Mouse (Mus musculus): ENCODE results near the gene Hivep3.

Hivep3 gene

DNA sequence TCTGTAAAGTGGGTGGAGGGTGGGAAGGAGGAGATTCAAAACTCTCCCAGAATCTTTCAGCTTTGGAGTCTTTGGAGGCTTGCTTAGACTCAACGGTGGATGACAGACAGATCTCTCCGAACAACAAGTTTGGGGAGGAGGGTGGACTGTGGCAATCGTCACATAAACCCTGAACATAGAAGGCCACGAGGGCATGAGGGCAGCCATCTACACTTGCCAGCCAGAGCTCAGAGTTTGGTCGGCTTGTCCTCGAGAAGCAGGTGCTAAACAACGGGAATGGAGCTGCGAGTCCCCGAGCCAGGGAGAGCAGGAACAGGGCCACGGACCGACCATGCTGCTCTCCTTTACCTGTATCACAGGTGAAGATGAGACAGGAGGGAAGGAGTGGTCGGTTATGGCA lies 242.2 kb downstream of the Hivep3 start:
- DNase-seq (ENCODE audit: low spot score in 2 of 2): no peak

DNA sequence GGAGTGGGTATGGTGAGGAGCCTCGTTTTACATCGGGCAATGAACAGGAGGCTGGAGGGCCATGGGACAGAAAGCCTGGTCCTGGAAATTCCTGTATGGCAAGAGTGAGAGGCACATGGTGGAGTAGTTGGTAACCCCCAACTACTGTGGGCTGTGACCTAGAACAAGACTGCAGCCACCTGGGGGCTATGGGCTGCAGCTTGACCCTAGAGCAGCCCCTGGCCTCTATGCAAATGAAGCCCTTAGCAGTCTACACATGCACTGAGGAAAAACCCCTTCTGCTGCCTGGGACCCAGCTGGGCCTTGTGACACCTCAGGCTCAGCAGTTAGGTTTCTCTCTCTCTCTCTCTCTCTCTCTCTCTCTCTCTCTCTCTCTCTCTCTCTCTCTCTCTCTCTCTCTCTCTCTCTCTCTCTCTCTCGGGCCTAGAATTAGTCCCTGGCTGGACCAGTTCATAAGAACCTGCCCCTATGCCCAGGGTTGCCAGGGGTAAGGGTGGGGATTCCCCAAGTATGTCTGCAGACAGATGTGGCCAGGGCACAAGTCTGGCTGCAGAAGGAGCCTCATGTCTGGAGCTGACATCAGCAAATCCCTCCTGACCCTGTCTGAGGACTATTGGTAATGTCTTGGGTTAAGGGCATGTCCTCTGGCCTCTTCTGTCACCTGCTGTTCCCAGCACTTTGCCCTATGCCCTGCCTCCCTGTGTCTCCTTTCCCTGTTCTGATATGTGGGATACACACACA lies 243.0 kb downstream of the Hivep3 start:
- DNase-seq (ENCODE audit: low spot score in 2 of 2): peak in 1 of 2 experiments; percentile 37

DNA sequence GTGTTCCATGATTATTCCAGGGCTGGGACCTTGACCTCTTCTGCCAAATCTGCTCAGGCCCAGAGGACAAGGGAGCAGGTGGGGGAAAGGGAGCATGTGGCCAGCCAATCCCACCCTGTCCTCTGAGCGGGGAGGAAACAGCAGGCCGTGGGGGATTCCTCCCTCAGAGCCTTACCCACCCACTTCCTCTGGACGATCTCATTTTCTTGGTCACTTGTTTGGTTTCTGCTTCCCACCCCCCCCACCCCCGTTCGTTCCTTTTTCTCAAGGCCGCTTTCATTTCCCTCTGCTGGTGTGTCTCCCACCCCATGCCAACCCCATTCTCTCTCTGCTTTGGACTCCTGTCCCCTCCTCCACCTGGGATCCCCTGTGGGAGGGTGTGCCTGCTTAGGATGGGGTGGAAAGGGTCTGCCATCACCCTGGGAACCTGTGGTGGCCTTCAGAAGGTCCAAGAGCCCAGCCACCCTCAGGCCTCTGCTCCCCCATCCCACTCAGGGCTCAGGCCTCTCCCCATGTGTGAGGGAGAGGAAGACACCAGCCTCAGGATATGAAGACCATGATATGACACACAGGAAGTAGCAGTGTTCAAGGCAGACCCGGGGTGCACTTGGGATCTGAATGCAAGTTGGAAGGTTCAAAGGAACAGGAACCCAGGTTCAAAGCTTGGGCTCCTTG lies 244.4 kb downstream of the Hivep3 start:
- DNase-seq (ENCODE audit: low spot score in 2 of 2): no peak

DNA sequence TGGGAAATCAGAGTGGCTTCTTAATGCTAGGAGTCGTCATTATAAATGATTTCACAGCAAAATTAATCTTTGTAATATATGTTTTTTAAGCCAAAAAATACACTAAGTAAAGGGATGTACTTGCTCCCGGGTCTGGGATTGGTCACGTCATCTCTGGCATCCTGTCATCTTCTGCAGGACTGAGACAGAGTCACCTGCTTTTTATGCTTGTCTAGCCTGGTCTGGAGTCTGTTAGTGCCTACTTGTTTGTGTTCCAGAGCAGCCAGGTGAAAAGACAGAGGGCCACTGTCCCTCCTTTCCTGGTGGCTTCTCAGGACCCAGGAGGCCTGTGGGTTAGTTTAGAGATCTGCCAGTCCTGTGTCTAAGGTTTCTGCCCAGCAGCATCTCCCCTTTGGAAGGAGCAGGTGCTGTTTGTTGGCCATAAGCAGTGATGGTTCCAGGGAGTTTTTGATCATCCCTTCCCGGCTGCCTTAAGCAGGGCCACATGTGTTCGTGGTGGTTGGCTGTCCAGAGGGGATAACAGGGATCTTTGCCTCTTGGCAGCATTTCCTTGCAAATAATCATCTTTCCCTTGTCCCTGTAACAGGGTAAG lies 245.8 kb downstream of the Hivep3 start:
- no peak for DNase-seq (ENCODE audit: low spot score in 2 of 2)

DNA sequence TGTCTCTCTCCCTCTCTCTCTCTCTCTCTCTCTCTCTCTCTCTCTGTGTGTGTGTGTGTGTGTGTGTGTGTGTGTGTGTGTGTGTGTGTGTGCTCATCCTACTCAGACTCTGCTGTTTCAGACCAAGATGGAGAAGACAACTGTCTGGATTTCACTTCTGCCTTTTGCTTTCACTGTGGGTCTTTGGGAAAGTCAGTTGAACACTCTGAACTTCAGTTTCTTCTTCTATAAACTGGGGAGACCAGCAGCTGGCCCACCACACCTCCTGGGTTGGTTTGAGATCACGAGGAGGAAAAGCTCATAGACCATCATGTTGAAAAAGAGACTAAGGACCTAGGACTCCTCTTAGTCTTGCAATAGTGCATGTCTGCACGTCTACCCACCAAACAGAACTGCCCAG lies 246.3 kb downstream of the Hivep3 start:
- no peak for DNase-seq (ENCODE audit: low spot score in 2 of 2)

DNA sequence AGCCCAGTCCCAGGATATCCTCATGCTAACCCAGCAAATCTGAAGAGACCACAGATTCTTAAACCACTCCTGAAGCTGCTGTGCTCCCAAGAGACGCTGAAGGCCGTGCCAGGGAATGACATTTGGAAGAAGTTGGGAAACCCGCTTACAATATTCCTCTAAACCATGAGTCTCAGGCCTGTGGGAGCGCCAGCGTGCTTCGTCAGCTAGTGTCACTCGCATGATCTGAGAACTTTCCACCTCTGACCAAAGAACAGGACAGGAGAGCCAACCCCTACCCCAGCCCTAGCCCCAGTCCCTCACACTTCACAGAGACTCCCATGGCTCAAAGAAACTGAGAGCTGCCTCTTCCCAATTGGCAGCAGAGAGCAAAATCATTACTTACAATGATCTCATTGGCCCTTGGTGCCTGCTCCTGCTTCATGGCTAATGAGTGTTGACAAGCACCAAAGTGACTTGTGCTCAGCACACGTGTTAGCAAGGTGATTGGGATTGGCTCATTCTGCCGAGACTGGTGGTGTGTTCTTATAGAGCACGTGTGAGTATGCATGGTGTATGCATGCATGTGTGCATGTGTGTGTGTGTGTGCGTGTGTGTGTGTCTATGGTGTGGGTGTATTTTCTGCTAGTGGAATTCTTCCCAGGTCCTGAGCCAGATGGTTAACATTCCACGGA lies 247.6 kb downstream of the Hivep3 start:
- no peak for DNase-seq (ENCODE audit: low spot score in 2 of 2)

DNA sequence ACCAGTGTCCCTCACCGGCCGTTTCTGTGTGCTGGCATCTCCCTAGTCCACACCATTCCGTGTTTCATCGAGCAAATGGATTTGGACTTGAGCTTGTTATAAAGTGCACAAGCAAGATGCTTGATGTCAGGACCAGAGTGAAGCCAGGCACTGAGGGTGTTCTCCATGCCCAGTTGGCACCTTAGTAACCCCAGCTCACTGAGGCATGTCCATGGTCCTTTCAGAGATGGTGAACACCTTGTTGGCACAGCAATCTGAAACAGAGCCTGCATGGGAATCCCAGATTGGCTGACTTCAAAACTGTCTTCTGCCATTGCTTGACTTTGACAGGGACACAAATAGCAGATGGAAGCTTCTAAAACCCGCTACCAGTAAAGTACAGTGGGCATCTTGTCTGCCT lies 252.5 kb downstream of the Hivep3 start:
- DNase-seq (ENCODE audit: low spot score in 2 of 2): no peak

DNA sequence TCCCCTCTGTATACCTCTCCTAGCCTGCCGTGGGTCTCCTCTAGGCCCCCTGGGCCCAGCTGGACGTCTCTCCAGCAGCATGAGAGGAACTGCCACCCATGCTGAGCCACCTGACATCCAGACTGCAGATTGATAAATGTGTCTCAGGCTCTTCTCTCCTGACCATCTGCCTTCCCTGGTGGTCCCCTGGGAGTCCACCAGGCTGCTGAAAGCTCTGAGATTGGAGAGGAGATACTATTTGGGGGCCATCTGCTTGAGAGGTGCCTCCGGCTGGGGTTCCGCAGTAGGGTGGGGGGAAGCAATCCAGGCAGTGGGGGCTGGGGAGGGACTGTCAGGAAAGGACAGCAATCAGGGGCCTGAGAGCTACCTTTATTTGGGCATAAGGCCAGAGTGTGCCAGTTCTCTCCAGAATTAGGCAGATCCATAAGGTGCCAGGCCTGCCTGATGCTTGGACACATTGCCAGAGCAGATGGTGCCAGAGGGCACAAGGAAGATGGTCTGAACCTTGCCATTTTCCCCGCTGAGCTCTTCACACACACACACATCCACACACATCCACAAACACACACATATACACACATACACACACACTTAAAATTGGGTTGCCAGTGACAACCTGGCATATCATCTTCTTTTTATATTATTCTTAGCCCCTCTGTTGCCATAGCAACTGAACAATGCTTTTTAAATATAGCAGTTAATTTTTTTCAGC lies 253.2 kb downstream of the Hivep3 start:
- DNase-seq (ENCODE audit: low spot score in 2 of 2): no peak

DNA sequence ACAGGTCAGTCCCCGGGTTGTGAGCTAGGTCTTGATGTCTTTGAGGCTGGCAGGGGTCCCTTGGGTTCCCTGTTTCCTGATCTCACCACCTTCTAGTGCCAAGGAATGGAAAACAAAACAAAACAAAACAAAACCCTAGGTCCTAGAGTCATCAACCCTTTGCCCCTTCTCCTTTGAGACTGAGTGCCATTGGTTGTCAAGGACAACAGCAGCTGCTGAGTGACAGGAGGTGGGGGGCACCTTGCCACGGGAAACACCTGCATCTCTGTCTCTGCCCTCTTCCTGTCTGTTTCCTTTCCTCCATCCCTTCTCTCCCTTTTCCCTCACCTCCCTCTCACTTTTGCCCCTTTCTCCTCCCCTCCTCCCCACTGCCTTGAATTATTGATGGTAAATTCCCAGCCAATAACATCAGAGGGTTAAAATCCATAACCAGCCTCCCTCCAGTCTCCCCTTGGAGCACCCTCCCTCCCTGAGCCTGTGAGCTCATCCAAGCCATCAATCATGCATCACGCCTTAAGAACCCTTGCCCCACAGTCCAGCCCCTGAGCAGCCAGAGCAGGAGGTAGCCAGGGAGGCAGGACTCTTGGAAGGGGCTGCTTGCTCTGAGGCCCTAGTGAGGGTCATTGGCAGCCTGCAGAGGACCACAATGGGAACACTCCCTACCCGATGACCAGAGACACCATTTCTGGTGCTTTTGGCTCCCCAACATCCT lies 253.9 kb downstream of the Hivep3 start:
- DNase-seq (ENCODE audit: low spot score in 2 of 2): no peak

DNA sequence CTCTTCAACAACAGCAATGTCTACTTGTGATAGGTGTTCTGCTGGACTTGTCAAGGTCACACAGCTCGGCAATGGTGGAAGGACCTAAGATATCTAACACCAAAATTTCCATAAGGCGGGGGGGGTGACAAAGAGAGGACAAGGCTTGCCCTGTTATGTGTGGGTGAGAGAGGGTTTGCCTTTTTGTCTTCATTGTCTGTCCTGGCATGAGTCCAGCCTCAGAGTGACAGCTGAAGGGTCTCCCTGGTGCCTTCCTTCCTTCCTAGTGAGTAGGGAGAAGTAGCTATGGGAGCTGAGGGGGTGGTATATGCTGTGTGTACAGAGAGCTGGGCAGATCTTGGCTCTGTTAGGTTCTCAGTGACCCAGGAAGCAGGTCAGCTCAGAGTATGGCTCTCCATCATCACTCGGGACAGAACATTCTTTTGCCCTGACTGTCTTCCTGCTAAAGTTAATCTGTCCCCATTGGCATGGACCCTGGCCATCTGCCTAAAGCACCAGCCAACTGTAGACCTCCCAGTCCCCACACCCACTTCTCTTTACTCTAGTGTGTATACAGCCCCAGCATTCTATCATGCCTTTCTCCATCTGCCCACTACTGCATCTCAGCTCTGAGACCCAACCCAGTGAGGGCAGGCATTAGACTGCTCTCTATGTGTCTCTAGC lies 255.6 kb downstream of the Hivep3 start:
- no peak for DNase-seq (ENCODE audit: low spot score in 2 of 2)

DNA sequence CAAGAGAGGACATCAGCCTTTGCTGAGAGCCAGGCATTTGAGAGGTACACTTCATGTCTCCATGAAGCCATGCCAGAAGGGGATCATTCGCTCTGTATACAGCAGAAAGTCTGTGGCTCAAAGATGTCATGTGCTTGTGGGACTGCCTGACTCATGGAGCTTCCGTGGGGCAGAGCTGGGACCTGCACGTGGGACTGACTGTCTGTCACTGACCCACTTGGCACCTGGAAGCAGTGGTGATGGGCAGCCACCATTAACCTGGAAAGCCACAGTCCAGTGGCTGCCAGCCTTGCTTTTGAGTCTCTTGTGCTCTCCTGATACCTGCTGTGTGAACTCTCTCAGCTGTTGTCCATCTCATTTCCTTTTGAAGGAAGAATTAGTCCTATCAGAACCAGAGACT lies 256.8 kb downstream of the Hivep3 start:
- no peak for DNase-seq (ENCODE audit: low spot score in 2 of 2)

DNA sequence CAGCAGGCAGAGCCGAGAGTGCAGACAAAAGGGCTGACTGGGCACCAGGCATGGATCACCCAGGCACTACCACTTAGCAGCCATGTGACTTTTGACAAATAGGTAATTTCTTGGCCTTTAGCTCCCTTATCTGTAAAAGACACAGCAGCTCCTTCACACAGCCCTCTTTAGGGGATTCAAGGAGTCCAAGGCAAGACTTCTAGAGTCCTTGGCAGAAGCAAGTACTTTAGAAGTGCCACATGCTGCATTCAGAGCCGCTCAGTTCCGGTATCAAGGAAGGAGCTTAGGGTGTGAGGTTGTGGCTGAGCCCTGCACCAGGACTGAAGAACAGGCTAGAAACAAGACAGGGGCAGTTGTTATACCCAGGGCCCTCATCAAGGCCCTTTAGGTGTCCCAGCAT lies 257.3 kb downstream of the Hivep3 start:
- no peak for DNase-seq (ENCODE audit: low spot score in 2 of 2)

DNA sequence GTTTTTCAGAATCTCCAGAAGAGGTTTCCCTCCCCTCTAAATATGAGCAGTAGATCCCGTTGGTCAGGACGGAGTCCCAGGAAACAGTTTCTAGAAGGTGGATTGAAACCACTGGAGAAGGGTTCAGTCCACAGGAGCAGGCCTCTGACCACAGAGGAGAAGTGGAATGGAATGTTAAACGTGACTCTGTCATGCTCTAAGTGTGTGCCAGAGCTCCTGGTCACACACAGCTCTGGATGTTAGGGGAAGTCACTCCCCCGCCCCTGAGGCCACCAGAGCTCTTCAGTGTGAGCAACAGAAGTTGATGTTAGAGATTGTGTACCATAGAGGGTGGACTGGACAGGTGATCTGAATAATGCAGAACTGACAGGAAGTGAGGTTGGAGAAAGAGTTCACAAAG lies 258.2 kb downstream of the Hivep3 start:
- DNase-seq (ENCODE audit: low spot score in 2 of 2): no peak

DNA sequence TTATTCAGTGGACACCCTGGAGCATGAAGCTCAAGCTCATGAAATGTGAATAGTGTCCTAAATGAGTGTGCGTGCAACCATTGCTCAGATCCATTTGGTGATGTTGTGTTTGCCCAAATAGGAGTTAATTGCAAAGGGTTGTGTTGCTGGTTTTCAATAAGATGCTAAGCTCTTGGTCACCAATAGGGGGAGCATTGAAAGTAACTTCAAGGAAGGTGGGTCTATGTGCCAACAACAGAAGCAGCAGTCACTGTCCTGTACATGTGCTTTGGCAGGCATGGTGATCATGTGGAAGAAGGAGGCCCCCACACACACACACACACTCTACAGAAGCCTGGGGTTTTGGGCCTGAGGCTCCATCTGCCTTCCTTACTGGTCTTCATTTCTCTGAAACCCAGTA lies 262.8 kb downstream of the Hivep3 start:
- DNase-seq (ENCODE audit: low spot score in 2 of 2): no peak

DNA sequence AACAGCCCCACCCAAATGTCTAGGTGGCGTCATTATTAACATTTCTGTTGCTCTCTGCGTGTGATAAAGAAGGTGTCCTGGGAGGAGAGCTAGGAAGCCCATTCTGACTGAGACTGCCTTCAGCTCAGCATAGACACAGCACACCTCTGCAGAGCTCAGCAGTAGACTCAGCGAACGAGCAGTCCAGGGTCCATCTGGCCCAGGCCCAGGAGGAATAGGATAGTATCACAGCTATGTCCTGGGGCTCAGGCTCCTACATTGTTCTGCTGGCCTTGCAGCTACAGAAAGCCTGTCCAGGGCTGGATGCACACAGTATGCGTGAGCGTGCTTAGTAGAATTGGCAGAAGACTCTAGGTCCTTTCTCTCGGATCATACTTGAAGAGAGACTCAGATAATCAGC lies 263.8 kb downstream of the Hivep3 start:
- no peak for DNase-seq (ENCODE audit: low spot score in 2 of 2)

DNA sequence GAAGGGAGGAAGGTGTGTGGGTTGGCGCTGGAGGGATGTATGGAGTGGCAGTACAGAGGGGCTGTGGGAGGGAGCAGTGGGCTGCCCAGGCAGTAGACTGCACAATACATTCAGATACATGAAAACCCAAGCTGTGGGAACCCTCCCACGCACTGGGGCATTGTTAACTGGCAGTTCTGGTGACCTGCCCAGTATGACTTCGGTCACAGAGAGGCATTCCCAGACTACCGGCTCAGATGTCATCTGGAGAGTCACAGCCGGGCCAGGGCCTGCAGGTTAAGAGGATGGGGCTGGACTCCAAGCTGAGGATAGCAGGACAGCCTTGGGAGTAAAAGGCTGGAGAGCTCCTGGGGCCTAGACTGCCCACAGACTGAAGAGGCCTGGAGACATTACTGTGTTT lies 265.3 kb downstream of the Hivep3 start:
- no peak for DNase-seq (ENCODE audit: low spot score in 2 of 2)

DNA sequence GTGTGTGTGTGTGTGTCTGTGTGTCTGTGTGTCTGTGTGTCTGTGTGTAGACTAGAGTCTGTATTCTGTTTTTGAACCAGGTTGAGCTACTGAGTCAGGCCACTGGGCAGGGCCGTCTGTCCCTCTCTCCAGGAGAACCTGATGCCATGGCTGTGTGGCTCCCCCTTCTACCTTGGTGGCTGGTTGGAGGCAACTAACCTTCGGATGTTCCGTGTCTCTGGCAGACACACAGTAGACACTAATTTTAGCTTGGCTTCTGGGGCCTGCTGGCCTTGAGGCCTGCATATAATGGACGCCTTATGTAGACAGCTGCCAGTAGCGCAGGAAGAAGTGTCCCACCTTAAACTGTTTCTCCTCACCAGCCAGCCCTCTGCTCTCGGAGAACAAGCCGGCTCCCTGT lies 267.3 kb downstream of the Hivep3 start:
- no peak for DNase-seq (ENCODE audit: low spot score in 2 of 2)

DNA sequence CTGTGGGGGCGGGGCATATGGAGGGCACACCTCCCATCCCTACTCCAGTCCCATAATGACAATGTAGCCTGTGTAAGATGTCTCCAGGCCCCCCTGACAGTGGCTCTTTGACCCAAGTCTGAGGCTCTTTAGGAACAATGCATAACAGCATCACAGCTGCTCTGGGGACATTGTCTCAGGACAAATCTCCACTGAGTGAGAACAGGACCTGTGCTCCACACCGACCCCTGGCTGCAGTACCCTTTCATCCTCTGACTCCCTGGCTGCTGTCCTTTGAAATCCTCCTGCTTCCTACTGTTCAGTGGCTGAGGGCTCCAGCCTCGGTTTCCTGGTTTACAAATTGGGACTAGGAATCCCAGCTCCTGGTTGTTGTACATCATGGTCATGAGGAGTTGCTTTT lies 269.4 kb downstream of the Hivep3 start:
- DNase-seq (ENCODE audit: low spot score in 2 of 2): peak in 1 of 2 experiments; percentile 30

DNA sequence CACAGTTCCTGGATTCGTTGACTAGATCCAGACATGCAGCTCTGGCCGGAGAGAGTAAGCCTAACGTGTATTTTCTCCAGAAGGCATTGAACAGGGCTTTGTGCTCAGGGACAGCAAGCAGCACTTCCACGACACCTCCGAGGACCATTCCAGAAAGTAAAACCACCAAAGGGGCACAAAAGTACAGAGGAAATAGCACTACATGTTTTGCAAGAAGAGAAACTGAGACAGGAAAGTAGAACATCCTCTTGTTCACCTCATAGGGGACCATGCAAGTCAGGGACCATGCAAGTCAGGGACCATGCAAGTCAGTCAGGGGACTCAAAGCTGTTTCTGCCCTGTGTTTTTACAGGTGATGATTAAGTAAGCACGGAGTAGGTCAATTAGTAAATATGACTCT lies 272.5 kb downstream of the Hivep3 start:
- DNase-seq (ENCODE audit: low spot score in 2 of 2): no peak

DNA sequence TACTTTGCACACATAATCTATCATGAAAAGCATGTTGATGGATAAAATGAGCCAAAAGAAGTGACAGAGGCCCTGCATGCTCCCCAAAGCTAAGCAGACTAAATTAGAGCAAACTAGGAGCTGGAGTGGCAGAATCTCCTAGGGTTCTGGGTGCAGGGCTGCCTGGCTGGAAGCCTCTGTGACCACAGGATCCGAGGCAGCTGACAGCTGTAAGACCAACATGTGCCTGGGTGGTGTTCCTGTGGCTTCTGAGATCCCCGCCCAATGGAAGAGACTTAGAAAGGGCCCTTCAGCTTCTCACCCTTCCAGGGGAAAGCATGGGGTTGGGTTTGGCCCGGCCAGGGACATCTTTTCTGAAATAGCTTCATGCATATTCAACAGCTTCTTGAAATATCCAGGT lies 274.3 kb downstream of the Hivep3 start:
- no peak for DNase-seq (ENCODE audit: low spot score in 2 of 2)

DNA sequence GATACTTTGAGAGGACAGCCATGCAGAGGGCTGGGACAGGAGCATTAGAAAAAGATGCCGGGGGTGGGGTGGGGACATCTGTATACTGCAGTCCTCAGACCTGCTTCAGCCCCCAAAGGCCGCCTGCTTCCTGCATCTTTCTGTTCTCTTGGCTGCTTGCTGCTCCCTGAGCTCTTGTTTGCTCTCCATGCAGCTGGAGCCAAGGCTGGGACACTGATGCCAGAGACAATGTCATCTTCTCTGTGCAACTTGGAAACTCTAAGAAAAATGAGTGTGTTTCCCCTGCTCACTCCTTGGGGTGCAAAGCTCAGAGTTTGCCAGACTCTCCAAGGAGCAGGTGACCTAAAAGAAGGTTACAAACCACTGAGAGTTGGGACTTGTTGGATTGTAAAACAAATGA lies 275.6 kb downstream of the Hivep3 start:
- DNase-seq (ENCODE audit: low spot score in 2 of 2): no peak

All from spleen, postnatal 10 days (tissue).